Mouse (Mus musculus) kidney, postnatal 25 days (tissue): ENCODE measurements around the gene Tex101.
A peak's percentile ranks its signal among the peaks of the same experiment; 100 is the strongest.
"Not testable (repeated sequence)": the region's sequence is repeated elsewhere in the genome, so short reads cannot be mapped to it uniquely, and the experiment has no call there.

Experiments used
- DNase-seq, 2 experiments: peaks; one replicate each; pipeline ENCODE4 v3.0.0; 2021; ENCODE audit warnings: mixed read lengths in 2 of 2

Gene Tex101

DNA sequence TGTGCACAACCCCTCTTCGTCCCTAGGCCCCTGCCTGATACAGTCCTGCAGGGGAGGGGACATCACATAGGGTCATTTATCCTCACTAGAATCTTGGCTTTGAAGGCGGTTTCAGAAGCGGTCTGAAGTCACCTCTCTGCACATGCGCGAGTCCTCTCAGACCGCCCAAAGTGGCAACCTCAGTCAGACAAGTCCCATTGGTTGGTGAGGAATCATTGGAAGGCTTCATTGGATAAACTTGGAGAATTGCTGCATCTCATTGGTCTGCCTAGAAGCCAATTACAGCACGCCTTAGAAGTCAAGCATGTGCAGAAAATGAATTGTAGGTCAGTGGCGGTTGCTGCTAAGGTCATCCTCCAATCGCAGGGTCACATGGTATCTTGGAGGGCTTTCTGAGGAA, at the start of gene Tex101:
Gene Tex101 (minus strand): TSS at position 101 of the 400 bp plus-strand sequence.
- DNase-seq: no peak

DNA sequence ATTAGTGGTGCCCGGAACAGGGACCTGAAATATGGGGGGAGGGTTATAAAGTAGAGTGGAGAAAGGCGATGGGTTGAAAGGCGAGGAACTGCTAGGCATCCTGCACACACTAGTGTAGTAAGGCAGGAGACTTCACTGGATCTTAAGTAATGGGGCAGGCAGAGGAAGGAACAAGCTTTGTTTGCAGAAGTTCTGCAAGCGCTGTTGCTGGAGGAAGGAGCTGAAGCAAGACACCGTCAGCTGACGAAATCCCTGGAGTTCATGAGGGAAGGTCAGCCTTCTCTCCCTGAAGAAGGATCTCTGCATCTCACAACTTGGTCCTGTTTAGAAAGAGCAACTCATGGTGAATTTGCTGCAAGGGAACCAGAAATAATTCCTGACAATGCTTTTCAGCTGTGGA, 38.6 kb upstream of the Tex101 start:
- no peak for DNase-seq

DNA sequence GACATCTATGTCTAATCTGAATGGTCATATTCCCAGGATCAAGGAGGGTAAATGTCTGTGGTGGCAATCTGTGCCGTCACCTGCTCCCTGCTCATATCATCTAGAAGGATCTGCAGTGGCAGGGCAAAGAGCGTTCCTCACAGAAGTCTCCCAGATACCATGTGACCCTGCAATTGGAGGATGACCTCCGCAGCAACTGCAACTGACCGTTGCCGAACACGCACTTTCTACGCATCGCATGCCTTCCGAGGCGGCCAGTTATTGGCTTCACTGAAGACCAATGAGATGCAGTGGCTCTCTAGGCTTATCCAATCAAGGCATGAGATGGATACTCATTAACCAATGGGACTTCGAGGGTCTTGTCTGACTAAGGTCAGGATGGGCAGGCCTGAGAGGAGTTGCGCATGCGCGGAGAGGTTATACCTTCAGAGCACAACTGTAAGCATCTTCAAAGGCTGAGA, 32.4 kb upstream of the Tex101 start, which contains the start of gene BC049730:
Gene BC049730 (plus strand): TSS at position 411 of the 461 bp plus-strand sequence.
- no peak for DNase-seq

DNA sequence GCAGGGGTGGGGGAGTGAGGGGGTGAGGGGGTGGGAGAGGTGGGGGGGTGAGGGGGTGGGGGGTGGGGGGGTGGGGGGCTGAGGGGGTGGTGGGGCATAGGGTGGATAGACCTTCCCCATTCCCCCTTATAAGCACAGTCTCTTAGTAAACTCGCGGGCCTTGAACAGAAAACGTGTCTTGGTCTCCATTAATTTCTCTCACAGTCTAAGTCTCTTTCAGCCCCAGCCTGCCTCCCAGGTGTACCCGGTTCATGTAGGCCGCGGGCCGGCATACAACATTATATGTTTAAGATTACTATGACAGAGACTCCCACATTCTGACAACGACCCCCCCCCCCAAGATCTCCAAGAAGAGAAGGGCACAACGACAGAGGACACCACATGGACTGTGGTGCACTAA, 26.4 kb upstream of the Tex101 start:
- DNase-seq: not testable (repeated sequence)

DNA sequence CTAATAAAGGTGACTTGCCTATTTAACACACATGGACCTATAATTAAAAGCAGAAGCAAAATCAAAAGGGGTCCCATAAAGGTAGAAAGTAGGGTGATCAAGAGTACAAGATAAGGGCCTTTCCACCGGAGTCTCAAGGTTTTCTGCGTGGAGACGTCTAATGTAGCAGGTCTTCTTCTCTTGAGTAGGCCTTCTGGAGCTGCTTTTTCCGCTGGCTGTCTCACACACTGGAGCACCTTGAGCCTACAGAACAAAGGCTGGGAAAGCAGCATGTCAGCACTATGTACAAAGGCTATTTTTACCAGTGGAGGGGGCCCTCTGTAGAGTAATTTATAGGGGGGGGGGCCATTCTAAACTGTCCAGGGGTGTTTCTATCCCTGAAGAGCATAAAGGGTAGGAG, 21.4 kb upstream of the Tex101 start:
- not testable (repeated sequence) for DNase-seq

DNA sequence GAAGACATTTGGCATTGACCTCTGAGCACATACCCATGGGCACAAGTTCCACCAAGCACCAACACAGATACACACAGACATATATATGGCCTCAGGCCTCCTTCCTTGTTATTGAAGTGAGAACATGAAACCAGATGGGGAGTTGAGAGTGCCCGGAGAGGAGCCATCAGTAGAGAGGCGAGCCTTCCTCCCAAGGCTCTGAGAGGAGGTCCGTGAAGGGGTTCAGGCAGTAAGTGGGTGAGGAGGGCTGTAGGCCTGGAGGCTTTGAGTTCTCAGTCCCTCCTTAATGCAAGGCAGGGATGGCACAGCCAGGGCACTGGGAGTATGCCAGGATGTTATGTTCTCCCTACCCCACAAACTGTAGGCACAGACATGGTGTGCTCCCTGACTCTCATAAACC, 16.2 kb upstream of the Tex101 start:
- DNase-seq: not testable (repeated sequence)

DNA sequence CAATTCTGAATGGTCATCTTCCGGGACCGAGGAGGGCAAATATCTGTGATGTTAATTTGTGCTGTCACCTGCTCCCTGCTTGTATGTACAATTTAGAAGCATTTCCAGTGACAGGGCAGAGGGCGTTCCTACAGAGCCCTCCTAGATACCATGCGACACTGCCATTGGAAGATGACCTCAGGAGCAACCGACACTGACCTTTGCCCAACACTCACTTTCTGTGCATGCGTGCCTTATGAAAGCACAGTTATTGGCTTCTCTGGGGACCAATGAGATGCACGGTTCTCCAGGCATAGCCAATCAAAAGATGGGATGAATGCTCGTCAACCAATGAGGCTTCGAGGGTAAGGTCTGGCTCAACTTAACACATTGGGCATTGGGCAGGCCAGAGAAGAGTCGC, 11.0 kb upstream of the Tex101 start:
- not testable (repeated sequence) for DNase-seq

DNA sequence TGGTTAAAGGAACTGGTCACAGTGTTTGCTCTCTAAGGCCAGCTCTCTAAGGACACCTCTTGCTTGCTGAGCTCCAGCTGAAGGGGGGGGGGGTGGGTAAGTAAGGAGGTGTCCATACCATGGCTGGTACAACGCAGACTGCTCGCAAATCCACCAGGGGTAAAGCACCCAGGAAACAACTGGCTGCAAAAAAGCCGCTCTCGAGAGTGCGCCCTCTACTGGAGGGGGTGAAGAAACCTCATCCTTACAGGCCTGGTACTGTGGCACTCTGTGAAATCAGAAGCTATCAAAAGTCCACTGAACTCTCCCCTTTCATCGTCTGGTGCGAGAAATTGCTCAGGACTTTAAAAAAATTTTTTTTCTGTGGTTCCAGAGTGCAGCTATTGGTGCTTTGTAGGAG, 7.6 kb upstream of the Tex101 start:
- DNase-seq: not testable (repeated sequence)

DNA sequence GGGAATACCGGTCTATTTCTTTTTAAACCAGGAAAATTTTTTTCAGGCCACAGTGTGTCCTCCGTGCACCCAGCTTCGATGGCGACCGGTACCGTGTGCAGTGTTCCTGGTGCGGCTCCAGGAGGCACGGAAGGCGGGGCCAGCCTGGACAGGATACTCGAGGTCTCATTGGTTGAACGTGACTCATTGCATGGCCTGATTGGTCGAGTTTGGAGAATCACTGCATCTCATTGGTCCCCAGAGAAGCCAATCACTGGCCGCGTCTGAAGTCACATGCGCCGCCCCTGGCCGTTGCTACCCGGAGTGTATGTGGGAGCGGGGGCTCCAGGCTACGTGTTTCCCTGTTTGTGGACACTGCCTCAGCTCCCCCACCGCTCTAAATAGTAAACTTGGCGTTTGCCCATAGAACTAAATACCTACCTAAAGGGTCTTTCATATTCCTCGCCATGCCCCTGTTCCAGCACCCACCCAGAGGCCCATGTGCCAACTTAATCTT, 4.5 kb downstream of the Tex101 start:
- DNase-seq: no peak

DNA sequence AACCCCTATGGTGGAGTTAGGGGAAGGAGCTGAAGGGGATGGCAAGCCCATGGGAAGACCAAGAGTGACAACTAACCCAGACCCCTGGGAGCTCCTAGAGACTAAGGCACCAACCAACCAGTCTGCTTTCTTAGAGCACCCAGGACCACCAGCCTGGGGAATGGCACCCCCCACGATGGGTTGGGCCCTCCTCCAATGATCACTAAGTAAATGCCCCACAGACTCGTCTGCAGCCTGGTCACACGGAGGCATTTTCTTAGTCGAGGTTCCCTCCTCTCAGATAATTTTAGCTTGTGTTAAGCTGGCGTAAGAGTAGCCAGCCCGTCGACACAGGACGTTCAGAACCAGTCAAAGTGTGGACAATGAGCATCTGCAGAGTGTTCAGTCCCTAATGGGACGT, 11.5 kb downstream of the Tex101 start:
- DNase-seq: no peak

DNA sequence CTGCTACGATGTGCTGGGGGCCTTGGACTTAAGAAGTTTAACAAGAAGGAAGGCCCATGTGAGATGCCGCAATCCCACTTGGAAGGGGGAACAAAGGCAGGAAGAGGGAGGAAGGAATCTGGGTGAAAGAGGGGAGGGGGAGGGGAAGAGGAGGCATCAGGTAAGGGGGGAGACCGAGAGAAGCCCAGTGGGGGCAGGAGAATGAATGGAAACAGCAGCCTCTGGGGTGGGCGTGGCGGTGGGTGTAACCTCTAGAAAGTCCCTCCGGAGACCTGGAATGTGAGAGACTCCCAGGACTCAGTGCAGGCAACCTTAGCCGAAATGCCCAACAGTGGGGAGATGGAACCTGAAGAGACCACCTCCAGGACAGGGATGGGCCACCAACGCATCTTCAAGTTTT, 12.2 kb downstream of the Tex101 start:
- no peak for DNase-seq

DNA sequence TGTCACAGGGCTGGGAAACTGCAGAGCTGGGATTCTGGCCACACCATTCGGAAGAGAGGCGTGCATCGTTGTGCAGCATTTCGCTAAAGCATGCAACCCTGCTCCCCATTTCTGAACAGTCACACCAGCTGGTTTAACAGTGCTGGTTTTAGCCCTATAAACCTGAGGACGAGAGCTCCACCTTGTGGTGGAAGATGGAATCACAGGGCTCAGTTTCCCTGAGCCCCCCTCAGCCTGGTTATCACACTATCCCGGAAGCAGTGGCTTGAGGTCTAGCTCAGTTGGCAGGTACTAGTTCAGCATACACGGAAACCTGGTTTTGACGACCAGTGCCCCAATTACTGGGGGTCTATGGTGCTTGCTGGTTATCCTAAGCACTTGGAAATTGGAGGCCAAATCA, 13.9 kb downstream of the Tex101 start:
- DNase-seq: peak; percentile 45 to 80

DNA sequence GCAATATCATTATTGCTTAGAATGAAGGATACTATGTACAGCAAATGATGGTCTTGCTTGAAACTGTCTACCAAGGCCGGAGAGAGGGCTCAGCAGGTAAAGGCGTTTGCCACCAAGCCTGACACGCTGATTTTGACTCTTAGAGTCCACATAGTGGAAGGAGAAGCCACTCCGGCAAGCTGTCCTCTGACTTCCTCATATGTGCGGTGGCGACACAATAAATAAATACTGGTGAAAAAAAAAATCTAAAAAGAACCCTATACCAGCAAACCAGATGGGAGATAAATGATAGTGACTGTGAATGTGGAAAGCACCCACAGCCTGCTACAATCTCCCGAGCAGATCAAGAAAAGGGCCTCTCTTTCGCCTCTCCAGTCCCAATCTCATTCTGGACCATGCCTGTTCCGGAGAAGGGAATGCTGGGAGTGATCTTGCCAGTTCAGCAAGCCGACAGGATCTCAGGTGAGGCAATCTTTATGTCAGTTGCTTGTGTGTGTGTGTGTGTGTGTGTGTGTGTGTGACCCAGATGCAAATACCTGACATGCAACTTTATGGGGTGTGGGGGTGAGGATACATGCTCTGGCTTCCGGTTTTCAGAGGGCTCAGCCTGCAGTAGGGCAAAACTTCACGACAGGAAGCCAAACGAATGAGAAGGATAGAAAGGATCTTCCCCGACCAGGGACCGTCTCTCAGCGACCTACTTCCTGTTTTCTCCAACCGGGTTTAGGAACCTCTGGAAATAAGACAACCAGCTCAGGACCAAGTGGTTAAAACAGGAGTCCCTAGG, 15.2 kb downstream of the Tex101 start:
- DNase-seq: no peak

DNA sequence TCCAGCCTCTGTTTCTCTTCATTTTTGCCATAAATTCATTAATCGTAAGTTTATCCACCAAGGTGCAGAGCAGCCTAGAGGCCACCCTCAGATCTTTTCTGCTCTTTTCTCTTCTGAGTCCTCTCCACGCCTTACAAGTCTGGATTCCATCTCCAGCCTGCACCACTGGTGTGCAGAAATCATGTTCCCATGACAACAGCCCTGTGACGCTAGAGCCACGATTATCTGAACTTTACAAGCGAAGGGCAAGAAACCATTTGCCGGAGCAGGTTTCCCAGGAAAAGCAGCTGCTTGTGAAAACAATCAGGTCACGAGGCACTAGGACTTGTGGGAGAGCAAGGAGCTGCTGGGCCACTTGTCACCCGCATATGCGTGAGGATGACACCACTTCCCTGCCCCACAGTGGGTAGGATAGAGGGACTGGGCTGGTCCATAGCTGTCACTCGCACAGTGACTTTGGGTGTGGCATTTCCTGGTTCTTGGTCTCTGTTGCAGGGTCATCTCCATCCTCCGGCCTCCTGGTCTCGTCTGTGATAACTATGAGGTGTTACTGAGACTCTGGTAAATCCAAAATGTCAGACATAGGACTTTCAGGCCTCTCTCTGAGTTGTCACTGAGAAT, 16.6 kb downstream of the Tex101 start:
- no peak for DNase-seq

DNA sequence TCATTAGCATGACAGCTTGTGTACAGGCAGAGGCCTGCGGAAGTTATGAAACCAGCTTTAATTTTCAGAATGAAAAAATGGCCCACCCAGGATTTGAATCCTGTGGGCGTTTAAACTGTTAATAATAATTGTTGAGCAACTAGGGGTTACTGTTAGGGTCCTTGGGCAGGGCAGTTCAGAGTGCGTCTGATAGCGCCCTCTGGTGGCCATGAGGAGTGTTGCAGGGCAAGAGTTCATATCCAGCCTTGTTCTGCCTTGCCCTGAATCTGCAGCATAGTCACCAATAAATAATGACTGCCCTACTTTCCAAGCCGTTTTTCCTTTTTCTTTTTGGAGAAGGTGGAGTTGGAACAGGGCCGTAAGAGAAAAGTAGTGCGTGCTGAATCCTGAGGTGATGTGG, 22.8 kb downstream of the Tex101 start:
- DNase-seq: peak; percentile 64 to 74

DNA sequence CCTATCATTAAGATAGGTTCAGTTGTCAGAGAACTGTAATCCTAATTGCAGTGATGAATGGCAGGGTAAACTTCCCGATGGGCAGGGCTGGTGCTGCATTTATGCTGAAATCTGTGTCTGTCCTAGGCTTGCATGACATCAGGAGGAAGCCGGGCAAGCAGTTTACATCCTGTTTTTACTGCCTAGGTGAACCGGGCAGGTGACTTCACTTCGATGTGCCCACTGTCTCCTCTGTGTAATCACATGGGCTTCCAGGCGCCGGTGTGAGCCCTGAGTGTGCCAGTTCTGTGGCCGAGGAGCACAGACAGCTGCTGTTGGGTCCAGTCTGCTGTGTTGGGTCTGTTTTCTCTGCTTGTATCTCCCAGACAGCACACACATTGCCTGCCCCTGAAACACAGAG, 30.0 kb downstream of the Tex101 start:
- no peak for DNase-seq

DNA sequence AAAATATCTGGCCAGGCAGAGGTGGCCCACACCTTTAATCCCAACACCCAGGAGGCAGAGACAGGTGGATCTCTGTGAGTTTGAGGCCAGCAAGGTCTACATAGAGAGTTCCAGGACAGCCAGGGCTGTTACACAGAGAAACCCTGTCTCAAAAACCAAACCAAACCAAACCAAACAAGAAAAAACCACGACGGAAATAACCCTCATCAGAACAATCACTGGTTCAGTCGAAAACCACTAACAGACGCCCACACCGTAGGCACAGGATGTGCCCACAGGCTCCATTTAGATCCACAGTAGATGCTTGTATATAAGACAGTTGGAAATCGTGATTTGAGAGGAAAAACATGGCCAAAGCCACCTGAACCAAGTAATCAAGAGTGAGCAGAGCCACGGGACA, 31.5 kb downstream of the Tex101 start:
- DNase-seq: no peak

DNA sequence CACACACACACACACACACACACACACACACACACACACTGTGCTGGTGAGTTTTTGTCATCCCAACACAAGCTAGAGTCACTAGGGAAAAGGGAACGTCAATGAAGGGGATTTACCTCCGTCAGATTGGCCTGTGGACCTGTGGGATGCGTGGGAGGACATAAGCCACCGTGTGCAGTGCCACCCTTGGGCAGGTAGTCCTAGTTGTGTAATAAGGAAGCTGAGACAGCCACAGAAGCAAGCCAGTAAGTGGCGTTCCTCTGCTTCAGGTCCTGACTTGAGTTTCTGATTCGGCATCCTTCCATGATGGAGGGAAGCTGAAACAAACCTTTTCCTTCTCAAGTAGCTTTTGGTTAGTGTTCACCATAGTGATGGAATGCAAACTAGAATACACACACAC, 32.0 kb downstream of the Tex101 start:
- no peak for DNase-seq

DNA sequence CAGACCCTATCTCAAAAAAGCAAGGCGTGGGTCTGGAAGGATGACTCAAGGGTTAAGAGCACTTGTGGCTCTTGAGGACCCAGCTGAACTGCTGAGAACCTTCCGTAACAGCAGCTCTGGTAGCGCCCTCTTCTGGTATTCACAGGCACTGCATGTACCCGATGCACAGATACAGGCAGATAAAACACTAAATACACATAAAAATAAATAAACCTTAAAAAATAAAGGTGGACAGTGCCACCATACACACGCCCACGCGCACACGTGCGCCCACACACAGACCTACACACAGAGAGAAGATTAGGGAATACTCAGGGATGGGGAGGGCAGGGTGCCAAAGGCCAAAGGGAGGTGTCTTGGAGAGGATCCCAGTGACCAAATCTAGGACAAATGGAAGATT, 34.0 kb downstream of the Tex101 start:
- DNase-seq: peak; percentile 67 to 76

DNA sequence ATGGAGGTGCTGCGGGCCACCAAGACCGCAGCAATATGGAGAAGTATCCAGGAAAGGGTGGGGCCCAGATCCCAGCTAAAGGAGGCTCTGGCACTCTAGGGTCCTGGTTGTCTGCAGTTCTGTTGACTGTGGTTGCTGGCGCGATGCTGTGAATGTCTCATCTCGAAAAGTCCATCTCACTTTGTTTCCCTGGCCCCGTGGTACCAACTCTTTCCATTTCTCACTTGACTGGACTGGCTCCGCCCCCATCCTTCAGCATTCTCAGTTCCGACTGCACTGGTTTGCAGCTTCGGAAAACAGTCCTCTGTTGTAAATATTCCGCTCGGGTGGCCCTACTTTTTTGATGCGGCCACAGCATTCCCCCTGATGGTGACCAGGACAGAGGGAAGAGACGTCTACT, 36.0 kb downstream of the Tex101 start:
- peak in 1 of 2 experiments; percentile 21 for DNase-seq

DNA sequence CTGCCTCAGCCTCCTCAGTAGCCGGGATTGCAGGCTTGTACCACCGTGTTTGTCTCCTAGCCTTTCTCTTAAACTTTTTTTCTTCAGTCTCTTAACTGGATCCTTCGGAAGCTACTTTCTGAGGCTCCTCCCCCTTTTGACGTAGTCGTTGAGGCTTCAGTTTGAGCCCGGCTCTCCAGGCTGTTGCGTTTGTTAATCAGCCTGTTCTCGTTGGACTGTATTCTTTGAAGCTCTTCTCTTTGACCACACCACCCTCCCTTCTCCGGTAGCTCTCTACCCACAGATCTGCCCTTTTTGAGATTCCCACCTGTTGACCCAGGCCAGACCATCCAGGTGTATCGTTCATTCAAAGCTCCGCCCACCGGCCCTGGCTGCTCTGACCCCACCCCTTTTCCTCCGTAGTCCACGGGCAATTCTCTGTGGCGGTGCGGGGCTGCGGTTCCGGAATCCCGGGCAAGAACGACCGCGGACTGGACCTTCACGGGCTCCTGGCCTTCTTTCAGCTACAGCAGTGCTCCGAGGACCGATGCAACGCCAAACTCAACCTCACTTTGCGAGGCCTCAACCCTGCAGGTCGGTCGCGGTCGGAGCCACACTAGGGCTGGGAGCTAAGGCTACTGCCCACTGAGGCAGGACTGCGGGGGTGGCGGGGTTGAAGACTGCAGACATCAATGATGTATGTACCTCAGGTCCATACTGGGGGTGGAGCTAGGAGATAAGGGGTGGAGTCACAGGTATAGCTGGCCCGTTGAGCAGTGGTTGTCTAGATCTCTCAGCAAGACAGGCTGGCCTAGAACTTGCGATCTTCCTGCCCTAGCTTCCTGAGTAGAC, 38.2 kb downstream of the Tex101 start:
- peak in 1 of 2 experiments; percentile 48 for DNase-seq

DNA sequence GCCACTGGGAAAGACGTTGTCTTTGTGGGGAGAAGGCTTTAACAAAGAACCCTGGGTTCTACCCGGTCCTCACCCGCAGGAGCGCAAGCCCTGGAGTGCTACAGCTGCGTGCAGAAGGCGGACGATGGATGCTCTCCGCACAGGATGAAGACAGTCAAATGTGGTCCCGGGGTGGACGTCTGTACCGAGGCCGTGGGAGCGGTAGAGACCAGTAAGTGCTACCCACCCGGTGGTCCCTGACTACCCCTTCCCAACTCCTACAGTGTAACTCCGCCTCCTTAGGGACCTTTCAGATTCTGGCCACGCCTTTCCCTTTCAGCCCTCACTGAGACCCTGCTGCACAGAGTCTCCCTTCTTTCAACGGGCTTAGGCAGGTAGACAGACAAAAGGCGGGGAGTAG, 39.4 kb downstream of the Tex101 start:
- no peak for DNase-seq

DNA sequence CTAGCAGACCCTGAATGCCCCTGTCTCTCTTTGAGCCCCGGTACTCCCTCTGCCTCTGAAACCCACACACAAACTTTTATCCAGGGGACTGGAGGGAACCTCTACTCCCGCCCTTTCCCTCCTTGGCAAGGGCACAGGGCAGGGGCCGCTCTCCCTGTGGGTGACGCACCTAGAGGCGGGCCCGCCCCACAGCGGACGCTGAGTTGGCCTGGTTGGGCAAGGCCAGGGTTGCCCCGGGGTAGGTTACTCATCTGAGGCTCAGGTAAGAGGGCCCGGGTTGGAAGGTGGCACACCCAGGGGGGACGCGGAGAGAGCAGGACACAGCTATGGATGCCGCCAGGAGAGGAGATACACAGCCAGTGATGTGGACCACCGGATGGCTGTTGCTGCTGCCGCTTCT, 40.2 kb downstream of the Tex101 start, which contains the start of gene Lypd3:
Gene Lypd3 (plus strand): TSS at position 287 of the 400 bp plus-strand sequence.
- no peak for DNase-seq
